Mouse (Mus musculus) myocyte (in vitro differentiated cells): Measurements from ENCODE around the gene Bmyc. TPM values are rescaled to one million over a fixed set of nuclear protein-coding genes. Genes with fewer than 3 reads are reported as not detected.
"Not testable (repeated sequence)": the region's sequence is repeated elsewhere in the genome, so short reads cannot be mapped to it uniquely, and the experiment has no call there.

Source experiments
- H3K27me3 ChIP-seq: one replicate; pipeline ENCODE4 v1.6.1; 2011; ENCODE audit not compliant: control insufficient read depth, insufficient read depth, insufficient read length
- H3K36me3 ChIP-seq: one replicate; pipeline ENCODE4 v1.6.1; 2011; ENCODE audit not compliant: control insufficient read depth, insufficient read depth
- H3K4me2 ChIP-seq: one replicate; pipeline ENCODE4 v1.6.1; 2011; ENCODE audit warnings: low read depth, control low read depth
- H3K4me3 ChIP-seq: one replicate; pipeline ENCODE4 v1.5.1; 2011; ENCODE audit warnings: mild to moderate bottlenecking, control low read depth, moderate library complexity
- H3K79me2 ChIP-seq: one replicate; pipeline ENCODE4 v1.6.1; 2011; ENCODE audit not compliant: control insufficient read depth, insufficient read depth
- H3ac ChIP-seq: one replicate; pipeline ENCODE4 v1.6.1; 2011; ENCODE audit not compliant: control insufficient read depth, insufficient read length
- CEBPB ChIP-seq: IDR thresholded peaks from 2 replicates; pipeline ENCODE4 v1.6.1; 2011; ENCODE audit warnings: mild to moderate bottlenecking, moderate library complexity; ENCODE audit not compliant: poor library complexity, insufficient read depth, severe bottlenecking
- E2F4 ChIP-seq: IDR thresholded peaks from one replicate; pipeline ENCODE4 v1.6.1; 2011; ENCODE audit warnings: mild to moderate bottlenecking, control low read depth, moderate library complexity; ENCODE audit not compliant: insufficient read depth
- MAX ChIP-seq: IDR thresholded peaks from one replicate; pipeline ENCODE4 v1.6.1; 2011; ENCODE audit warnings: low read depth, mild to moderate bottlenecking, control low read depth
- MYOD1 ChIP-seq, 3 experiments: IDR thresholded peaks; one replicate each; pipeline ENCODE4 v1.6.1; 2011; ENCODE audit warnings: control low read depth in 2 of 3, low read depth in 2 of 3, mild to moderate bottlenecking in 2 of 3, moderate library complexity in 1 of 3; ENCODE audit not compliant: insufficient read length in 2 of 3, control insufficient read depth in 1 of 3
- MYOG ChIP-seq, 3 experiments: IDR thresholded peaks; one replicate each; pipeline ENCODE4 v1.6.1; 2011; ENCODE audit warnings: control low read depth in 2 of 3, low read depth in 2 of 3, mild to moderate bottlenecking in 2 of 3; ENCODE audit not compliant: insufficient read length in 2 of 3, control insufficient read depth in 1 of 3, insufficient read depth in 1 of 3
- POLR2A ChIP-seq: IDR thresholded peaks from one replicate; pipeline ENCODE4 v1.6.1; 2011; ENCODE audit warnings: low read depth, mild to moderate bottlenecking, control low read depth, moderate library complexity; ENCODE audit not compliant: insufficient read length
- POLR2AphosphoS2 ChIP-seq: IDR thresholded peaks from one replicate; pipeline ENCODE4 v1.6.1; 2011; ENCODE audit warnings: low read depth, control low read depth; ENCODE audit not compliant: insufficient read length
- REST ChIP-seq: IDR thresholded peaks from one replicate; pipeline ENCODE4 v1.6.1; 2011; ENCODE audit warnings: mild to moderate bottlenecking, control low read depth, moderate library complexity; ENCODE audit not compliant: insufficient read depth, insufficient read length
- SRF ChIP-seq: IDR thresholded peaks from one replicate; pipeline ENCODE4 v1.6.1; 2011; ENCODE audit warnings: low read depth; ENCODE audit not compliant: control insufficient read depth, insufficient read length
- TCF12 ChIP-seq: IDR thresholded peaks from one replicate; pipeline ENCODE4 v1.6.1; 2011; ENCODE audit warnings: mild to moderate bottlenecking, control low read depth; ENCODE audit not compliant: poor library complexity, insufficient read depth, severe bottlenecking
- TCF3 ChIP-seq: IDR thresholded peaks from one replicate; pipeline ENCODE4 v1.6.1; 2011; ENCODE audit warnings: low read depth, control low read depth; ENCODE audit not compliant: insufficient read length
- USF1 ChIP-seq: IDR thresholded peaks from one replicate; pipeline ENCODE4 v1.6.1; 2011; ENCODE audit warnings: low read depth, mild to moderate bottlenecking, control low read depth, moderate library complexity
- polyA plus RNA-seq: library from polyadenylated mRNA; unstranded; fragments of >200 nt; fragmentation: generic; extraction: Trizol; gene quantifications from one replicate; pipeline ENCODE4 v1.2.1, GENCODE M21; 2012; ENCODE audit warnings: missing spikeins

The Bmyc gene
- polyA plus RNA-seq, 1 experiment = 0.31 TPM

DNA sequence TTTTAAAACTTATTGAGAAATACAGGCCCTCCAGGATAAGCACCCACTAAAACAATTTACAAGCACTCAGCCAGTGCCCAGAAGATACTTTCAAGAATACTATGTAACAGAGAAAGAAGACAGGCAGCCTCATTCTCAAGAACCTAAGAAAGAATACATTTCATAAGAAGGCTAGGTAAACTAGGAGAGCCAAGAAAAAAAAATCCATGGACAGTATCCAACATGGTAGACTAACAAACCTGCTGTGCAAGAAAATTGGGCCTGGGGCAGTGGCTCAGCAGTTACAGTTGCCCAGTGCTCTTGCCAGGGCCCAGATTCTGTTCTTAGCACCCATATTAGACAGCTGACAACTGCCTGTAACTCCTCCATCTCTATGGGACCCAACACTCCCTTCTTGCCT lies 10.7 kb downstream of the Bmyc start:
- Histone ChIP-seq H3ac (no peak overlapping the region), H3K27me3 (peaks cover 21% of the 10 kb centered on the region), H3K4me3 (no peak overlapping the region), H3K36me3 (no peaks in the 10 kb centered on the region), H3K79me2 (no peaks in the 10 kb centered on the region), H3K4me2 (no peak overlapping the region)
- no peak for TF ChIP-seq MYOG (IDR thresholded peaks at IDR 0.05; ENCODE audit: control insufficient read depth in 1 of 3, insufficient read depth in 1 of 3, insufficient read length in 2 of 3, low read depth in 2 of 3)
- TF ChIP-seq POLR2AphosphoS2 = no peak
- no peak for TF ChIP-seq E2F4
- no peak for TF ChIP-seq TCF3
- no peak for TF ChIP-seq CEBPB
- TF ChIP-seq USF1 = no peak
- no peak for TF ChIP-seq REST
- TF ChIP-seq TCF12 = no peak
- TF ChIP-seq SRF = no peak
- TF ChIP-seq MAX = no peak
- no peak for TF ChIP-seq MYOD1 (IDR thresholded peaks at IDR 0.05; ENCODE audit: control insufficient read depth in 1 of 3, insufficient read length in 2 of 3, low read depth in 2 of 3)
- TF ChIP-seq POLR2A = no peak

DNA sequence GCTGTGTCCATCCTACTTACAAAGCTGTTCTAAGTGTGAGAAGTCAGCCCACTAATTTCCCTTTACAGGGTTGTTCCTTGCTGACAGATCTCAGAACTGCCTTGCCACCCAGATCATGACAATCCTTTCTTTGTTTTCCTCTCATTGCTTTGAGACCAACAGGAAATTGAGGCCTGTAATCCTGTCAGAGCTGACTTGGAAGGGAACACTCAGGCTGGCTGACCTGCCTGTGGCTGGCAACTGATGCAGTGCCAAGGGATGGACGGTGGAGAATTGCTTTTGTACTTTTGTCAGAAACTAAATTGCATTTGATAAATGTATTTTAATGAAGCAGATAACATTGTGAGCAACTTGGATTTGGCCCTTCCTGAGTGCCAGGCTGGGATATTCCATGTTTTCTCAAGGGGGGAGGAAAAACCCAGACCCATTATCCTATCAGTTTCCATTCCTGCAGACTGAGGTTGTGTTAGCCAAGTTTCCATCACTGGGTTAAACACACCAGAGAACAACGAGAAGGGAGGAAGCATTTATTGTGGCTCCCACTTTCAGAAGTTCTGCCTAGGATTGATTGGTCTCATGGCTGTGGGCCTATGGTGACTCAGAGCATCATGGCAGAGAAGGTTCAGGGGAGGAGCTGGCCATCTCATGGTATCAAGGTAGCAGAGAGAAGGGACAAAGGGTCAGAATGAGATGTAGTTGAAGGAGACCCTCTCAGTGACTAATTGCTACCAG lies 26.8 kb downstream of the Bmyc start:
- H3K4me3 ChIP-seq = no peak overlapping the region
- no peak overlapping the region for H3K4me2 ChIP-seq
- H3ac ChIP-seq = no peak overlapping the region
- H3K27me3 ChIP-seq = peaks cover 8% of the 10 kb centered on the region
- H3K79me2 ChIP-seq = no peaks in the 10 kb centered on the region
- H3K36me3 ChIP-seq = no peaks in the 10 kb centered on the region
- TF ChIP-seq TCF3 (no peak), POLR2A (no peak), E2F4 (no peak), USF1 (no peak), CEBPB (no peak), TCF12 (no peak), POLR2AphosphoS2 (no peak), MYOD1 (IDR thresholded peaks at IDR 0.05; ENCODE audit: control insufficient read depth in 1 of 3, insufficient read length in 2 of 3, low read depth in 2 of 3) (no peak), MAX (no peak), SRF (no peak), MYOG (IDR thresholded peaks at IDR 0.05; ENCODE audit: control insufficient read depth in 1 of 3, insufficient read depth in 1 of 3, insufficient read length in 2 of 3, low read depth in 2 of 3) (no peak), REST (no peak)

DNA sequence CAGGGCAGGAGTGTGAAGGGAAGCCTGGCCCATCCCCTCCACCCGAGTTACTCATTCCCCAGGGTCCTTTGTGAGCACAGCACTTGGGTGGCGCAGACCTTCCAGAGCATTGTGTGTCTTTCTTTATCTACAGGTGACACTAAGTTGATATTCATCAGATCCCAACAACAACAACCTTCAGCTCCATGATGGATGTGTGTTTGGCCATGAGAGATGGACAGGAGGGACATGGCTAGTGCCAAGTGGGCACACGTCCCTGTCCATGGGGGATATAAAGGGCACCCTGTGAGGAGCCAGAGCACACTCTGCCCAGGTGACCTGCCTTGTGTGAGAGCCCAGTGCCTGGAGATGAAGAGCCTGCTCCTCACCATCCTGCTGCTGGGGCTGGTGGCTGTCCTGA lies 30.2 kb downstream of the Bmyc start, which contains the start of gene Obp2b:
Gene Obp2b (plus strand): TSS at position 301 of the 400 bp plus-strand sequence.
- not testable (repeated sequence) for H3ac ChIP-seq, H3K27me3 ChIP-seq, H3K36me3 ChIP-seq, H3K4me2 ChIP-seq, H3K4me3 ChIP-seq, H3K79me2 ChIP-seq

DNA sequence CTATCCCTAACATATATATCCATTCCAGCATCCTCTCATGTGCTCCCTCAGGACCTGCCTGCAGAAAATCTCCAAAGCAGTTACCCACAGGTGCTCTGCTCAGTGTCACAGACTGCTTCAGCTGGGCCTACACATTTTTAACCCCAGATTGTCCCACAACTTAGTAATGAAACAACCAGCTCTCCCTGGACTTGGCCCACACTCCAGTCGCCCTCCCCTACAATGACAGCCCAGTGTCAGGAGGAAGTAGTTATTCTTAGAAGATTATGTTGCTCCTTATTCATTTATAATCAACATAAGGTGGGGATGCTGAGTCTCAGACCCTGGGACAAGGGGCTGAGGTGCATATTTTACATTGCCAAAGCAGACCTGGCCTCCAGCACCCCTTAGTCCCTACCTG lies 35.1 kb downstream of the Bmyc start:
- peaks cover 6% of the 10 kb centered on the region for H3K27me3 ChIP-seq
- no peak for TF ChIP-seq SRF
- TF ChIP-seq POLR2A = no peak
- TF ChIP-seq MYOD1 (IDR thresholded peaks at IDR 0.05; ENCODE audit: control insufficient read depth in 1 of 3, insufficient read length in 2 of 3, low read depth in 2 of 3) = no peak
- no peak for TF ChIP-seq MYOG (IDR thresholded peaks at IDR 0.05; ENCODE audit: control insufficient read depth in 1 of 3, insufficient read depth in 1 of 3, insufficient read length in 2 of 3, low read depth in 2 of 3)
- TF ChIP-seq CEBPB = no peak
- TF ChIP-seq TCF3 = no peak
- no peak for TF ChIP-seq USF1
- no peak for TF ChIP-seq POLR2AphosphoS2
- TF ChIP-seq E2F4 = no peak
- no peak for TF ChIP-seq MAX
- TF ChIP-seq TCF12 = no peak
- TF ChIP-seq REST = no peak

DNA sequence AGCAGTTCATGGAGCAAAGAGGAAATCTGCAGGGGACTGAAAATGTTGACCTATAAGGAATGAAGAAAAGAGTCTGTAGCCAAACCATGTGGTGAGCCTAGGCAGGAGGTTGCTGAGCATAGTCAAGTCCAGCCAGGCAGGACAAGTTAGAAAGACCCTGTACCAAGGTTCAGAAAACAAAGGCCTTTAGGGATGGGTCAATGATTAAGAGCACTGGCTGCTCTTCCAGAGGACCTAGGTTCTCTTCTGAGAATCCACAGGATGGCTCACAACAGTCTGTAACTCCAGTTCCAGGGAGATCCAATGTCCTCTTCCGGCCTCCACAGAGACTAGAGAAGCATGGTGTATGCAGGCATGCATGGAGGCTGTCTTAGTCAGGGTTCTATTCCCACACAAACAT lies 47.7 kb downstream of the Bmyc start:
- Histone ChIP-seq H3ac (no peak overlapping the region), H3K79me2 (no peaks in the 10 kb centered on the region), H3K36me3 (no peaks in the 10 kb centered on the region), H3K4me2 (no peak overlapping the region), H3K4me3 (no peak overlapping the region), H3K27me3 (no peaks in the 10 kb centered on the region)
- no peak for TF ChIP-seq E2F4
- TF ChIP-seq MYOD1 (IDR thresholded peaks at IDR 0.05; ENCODE audit: control insufficient read depth in 1 of 3, insufficient read length in 2 of 3, low read depth in 2 of 3) = no peak
- TF ChIP-seq POLR2A = no peak

More for the DNA sequence above, 35.1 kb downstream of the Bmyc start:
- Histone ChIP-seq H3ac (no peak overlapping the region), H3K36me3 (no peaks in the 10 kb centered on the region), H3K4me3 (no peak overlapping the region), H3K4me2 (no peak overlapping the region), H3K79me2 (no peaks in the 10 kb centered on the region)

Other genes with a start within 250 kb of the Bmyc start
- gene Clic3, start 249.9 kb upstream of the Bmyc start, polyA plus RNA-seq = 13.5 TPM
- gene Paxx, start 245.6 kb upstream of the Bmyc start, polyA plus RNA-seq = 64.3 TPM
- gene Ptgds, start 236.7 kb upstream of the Bmyc start, polyA plus RNA-seq = 9.8 TPM
- gene Lcn12, start 212.8 kb upstream of the Bmyc start, polyA plus RNA-seq = not detected
- gene Fbxw5, start 206.0 kb upstream of the Bmyc start, polyA plus RNA-seq = 53.6 TPM
- gene C8g, start 205.0 kb upstream of the Bmyc start, polyA plus RNA-seq = 0.74 TPM
- 40.4 TPM for gene Traf2, start 159.8 kb upstream of the Bmyc start, polyA plus RNA-seq
- gene Edf1, start 148.9 kb upstream of the Bmyc start, polyA plus RNA-seq = 513 TPM
- gene Mamdc4, start 131.9 kb upstream of the Bmyc start, polyA plus RNA-seq = 8.7 TPM
- gene Phpt1, start 131.5 kb upstream of the Bmyc start, polyA plus RNA-seq = 108 TPM
- 1.0 TPM for gene Ajm1, start 125.0 kb upstream of the Bmyc start, polyA plus RNA-seq
- 76.5 TPM for gene Rabl6, start 98.2 kb upstream of the Bmyc start, polyA plus RNA-seq
- 0.13 TPM for gene Ccdc183, start 89.1 kb upstream of the Bmyc start, polyA plus RNA-seq
- 32.6 TPM for gene Tmem141, start 84.7 kb upstream of the Bmyc start, polyA plus RNA-seq
- gene Fcna, start 78.7 kb upstream of the Bmyc start, polyA plus RNA-seq = 0.10 TPM
- not detected for gene Lcn8, start 53.6 kb upstream of the Bmyc start, polyA plus RNA-seq
- not detected for gene Lcn5, start 48.8 kb upstream of the Bmyc start, polyA plus RNA-seq
- gene Lcn6, start 30.0 kb upstream of the Bmyc start, polyA plus RNA-seq = not detected
- gene Lcn10, start 24.0 kb upstream of the Bmyc start, polyA plus RNA-seq = not detected
- gene Obp2a, start 6.7 kb upstream of the Bmyc start, polyA plus RNA-seq = not detected
- not detected for gene Obp2b, start 30.3 kb downstream of the Bmyc start, polyA plus RNA-seq
- not detected for gene Lcn3, start 58.8 kb downstream of the Bmyc start, polyA plus RNA-seq
- not detected for gene Lcn11, start 70.3 kb downstream of the Bmyc start, polyA plus RNA-seq
- gene Gm13539, start 75.5 kb downstream of the Bmyc start, polyA plus RNA-seq = 0.17 TPM
- not detected for gene Glt6d1, start 109.1 kb downstream of the Bmyc start, polyA plus RNA-seq
- gene Lcn9, start 116.4 kb downstream of the Bmyc start, polyA plus RNA-seq = not detected
- not detected for gene Sohlh1, start 140.5 kb downstream of the Bmyc start, polyA plus RNA-seq
- gene Kcnt1, start 157.0 kb downstream of the Bmyc start, polyA plus RNA-seq = not detected